Mouse (Mus musculus) adrenal gland, postnatal 10 days (tissue): ENCODE results near the gene Fndc4. TPM values are rescaled to one million over a fixed set of nuclear protein-coding genes. Genes with fewer than 3 reads are reported as not detected.

Experiments used
- DNase-seq: peaks from one replicate; pipeline ENCODE4 v3.0.0; 2021; ENCODE audit warnings: mixed read lengths
- total RNA-seq, 2 experiments: library from RNA; stranded (reverse); gene quantifications; 2 replicates each; pipeline ENCODE4 v1.2.3; 2021

Fndc4 gene
- total RNA-seq, 2 experiments from 2014 or later: 6.8 to 10.7 TPM

DNA sequence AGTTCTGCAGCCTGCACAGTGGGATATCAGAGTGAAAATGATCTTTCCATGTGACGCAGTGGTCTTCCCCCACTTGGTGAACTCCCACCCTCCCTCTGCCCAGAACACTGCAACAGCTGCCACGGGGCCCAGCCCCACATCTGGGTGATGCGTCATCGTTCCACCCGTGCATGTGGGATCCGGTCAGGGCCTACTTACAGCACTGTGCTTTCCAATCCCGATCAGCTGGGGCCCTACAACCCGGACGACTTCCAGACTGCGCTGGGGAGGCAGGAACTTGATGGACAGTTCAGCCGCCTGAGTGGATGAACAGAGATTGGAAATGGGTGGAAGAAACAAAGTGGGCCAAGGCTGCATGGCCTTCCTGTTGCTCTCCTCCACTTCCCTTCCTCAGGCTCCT lies 38.3 kb downstream of the Fndc4 start:
- DNase-seq: no peak

DNA sequence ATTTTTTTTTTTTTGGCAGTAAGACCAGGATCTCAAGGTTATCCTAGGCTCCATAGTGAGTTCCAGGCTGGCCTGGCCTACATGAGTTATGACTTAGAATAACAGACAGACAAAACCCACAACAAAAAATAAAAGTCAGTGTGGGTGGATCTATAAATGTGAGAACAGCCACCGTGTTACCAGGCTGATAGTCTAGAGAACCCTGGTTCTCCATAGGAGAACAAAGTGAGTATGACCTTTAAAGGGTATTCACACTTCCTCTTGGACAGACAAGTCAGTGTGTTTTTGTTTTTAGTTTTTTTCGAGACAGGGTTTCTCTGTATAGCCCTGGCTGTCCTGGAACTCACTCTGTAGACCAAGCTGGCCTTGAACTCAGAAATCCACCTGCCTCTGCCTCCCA lies 39.9 kb downstream of the Fndc4 start:
- no peak for DNase-seq

DNA sequence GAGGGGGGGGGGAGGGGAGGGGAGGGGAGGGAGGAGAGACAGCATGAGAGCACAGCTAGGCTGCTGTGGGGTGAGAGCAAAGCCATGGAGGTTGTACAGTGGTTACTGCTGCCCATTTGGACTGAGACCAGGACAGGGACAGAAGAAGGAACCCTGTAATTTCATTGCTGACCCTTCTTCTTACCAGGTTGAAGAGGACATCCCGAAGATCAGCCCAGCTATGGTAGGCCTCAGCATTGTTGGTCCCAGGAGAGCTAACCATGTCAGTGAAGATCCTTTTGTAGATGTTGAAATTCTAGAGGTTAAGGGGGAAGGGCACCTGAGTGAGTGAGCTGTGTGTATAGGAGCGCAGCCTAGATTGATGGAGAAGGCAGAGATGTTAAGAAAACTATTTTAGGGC lies 40.5 kb downstream of the Fndc4 start:
- DNase-seq: no peak

DNA sequence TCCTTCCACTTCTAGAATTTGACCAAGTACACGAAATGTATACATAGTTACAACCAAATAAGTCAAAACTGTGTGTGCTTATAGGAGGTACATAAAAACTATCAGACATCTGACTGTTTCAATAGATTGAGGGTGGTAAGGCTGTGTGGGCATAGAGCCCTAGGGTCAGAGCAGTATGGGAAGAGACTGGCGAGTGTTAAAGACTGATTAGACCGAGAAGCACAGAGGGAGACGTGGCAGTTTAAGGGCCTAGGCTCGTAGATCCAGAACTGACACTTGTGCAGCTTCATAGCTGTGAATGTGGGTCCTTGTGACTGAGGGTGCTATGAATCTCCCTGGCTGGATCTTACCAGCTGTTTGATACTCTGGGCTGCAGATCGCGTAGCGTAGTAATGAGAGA lies 41.0 kb downstream of the Fndc4 start:
- DNase-seq: no peak

DNA sequence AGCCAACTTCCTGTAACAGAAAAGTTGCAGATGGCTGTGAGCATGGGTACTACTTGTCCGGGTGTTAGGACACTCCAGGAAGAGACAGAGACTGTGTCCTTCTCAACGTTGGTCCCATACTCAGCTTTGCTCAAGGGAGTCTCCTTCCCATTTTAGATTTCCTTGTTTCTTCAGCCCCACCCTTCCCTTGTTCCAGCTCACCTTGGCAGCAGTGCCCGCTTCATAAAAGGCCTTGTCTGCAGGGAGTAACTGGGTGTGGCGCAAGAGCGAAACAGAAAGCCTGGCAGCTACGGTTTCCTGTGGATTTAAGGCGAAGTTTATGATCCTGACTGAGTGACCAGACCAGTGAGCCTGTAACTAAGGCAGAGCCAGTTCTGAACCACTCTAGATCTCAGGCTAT lies 41.4 kb downstream of the Fndc4 start:
- DNase-seq: peak; percentile 68

DNA sequence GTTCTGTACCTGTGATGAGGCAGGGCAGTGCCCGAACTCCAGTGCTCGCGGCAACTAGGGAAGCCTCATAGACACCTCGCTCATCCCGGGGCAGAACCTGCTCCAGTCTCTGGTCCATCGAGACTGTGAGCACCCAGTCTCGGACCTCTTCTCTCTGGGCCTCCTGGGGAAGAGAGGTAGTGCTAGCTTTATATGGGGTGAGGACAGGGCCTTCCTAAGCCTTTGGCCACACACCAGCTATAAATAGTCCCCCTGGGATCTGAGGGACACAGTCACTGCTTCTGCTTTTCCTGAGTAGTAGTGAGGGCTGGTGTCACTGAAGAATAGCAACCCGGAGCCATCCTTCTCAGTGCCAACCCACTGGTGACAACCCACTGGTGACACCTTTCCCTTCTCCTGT lies 42.1 kb downstream of the Fndc4 start:
- DNase-seq: no peak

DNA sequence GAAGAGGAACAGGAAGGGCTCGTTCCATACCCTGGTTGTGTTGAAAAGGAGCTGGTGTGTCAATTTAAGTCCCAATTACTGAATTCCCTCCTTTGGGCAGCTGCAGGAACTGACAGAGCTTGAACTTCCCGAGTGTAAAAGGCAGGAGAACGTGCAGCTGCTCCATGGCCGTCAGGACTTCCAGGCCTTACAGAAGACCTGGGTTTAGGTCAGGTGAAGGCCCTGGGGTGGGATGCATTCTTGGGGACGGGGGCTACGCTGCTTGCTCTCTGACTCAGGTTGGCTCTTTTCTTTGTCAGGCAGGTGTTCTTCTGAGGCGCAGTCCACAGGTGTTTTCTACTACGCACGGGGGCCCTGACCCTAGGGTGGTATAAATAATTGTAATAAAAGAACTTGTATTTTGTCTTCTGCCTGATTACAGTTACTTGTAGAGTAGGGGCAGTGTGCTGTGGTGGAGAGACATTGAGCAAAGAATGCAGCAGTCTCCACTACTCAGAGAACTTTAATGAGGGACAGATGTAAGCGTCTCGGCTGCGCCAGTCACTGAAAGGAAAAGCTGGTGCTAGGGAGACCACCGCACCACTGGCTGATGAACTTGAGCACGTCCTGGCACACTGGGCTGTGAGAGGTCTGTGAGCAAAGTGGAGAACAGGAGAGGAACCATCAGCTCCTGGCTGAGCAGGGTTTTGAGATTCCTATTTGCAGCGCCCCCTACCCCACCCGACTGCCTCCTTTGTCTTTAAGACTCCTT lies 42.9 kb downstream of the Fndc4 start:
- no peak for DNase-seq

DNA sequence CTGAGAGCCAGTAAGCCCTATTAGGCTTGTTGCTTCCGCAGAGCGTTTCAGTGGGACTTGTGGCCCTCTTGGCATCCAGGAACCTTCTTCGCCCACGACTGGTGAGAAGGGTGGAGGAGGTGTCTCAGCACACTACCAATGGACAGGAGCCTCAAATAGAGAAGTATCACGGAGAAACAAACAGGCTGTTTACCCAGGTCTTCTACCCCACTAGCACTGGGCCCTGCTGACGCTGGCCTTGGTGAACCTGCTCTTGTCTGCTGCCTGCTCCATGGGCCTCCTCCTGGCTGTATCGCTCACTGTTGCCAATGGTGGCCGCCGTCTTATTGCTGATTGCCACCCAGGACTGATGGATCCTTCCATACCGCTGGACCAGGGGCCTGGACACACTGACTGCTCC lies 43.7 kb downstream of the Fndc4 start:
- no peak for DNase-seq

DNA sequence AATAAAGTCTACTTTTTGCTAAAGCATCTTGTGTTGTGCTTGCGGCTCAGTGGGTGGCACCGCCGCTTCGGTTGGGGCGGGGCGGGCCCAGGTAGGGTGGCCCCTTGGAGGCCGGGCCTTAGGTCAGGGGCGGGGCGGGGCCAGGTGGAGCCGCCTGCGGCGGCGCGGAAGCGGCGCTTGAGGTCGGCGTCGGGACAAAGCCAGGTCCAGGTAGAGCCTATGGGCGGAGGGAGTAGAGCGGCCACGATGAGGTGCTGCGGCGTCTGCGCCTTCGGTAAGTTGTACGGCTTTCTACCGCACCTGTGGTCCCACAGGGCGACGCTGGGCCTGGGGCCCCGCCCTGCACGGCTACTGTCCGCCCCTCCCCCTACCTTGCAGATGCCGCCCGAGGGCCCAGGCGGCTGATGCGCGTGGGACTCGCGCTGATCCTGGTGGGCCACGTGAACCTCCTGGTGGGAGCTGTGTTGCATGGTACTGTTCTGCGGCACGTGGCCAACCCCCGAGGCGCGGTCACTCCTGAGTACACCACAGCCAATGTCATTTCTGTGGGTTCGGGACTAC lies 44.3 kb downstream of the Fndc4 start, which contains the start of gene Krtcap3:
Gene Krtcap3, plus strand, starts transcription at position 151 of the 561 bp plus-strand sequence.
- no peak for DNase-seq

DNA sequence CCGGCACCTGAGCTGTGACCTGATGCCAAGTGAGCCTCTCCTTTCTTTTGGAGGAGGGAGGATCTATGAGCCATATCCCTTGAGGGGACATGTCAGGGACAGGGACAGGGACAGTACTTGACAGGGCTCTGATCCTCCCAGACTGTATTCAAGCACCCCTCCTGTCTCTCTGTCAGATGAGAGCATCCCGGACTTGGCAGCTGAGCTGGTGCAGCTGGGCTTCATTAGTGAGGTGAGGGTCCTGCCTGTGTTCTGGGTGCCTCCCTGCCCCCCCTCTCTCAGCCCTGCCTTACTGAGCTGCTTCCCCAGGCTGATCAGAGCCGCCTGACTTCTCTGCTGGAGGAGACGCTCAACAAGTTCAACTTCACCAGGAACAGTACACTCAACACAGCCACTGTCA lies 45.2 kb downstream of the Fndc4 start:
- DNase-seq: no peak

Other genes with a start within 250 kb of the Fndc4 start
- gene Atraid, start 247.8 kb downstream of the Fndc4 start, total RNA-seq: 100 to 1,000 TPM; 123 to 129 TPM
- gene Slc5a6, start 247.2 kb downstream of the Fndc4 start, total RNA-seq: 10 to 100 TPM; 14.1 to 16.0 TPM
- gene Cad, start 241.3 kb downstream of the Fndc4 start, total RNA-seq: 10 to 100 TPM; 29.3 to 41.2 TPM
- not detected for gene Dnajc5g, start 189.8 kb downstream of the Fndc4 start, total RNA-seq
- gene Slc30a3, start 187.8 kb downstream of the Fndc4 start, total RNA-seq: under 1 TPM; 0.60 to 0.76 TPM
- gene Trim54, start 179.4 kb downstream of the Fndc4 start, total RNA-seq: 10 to 100 TPM in 1 of 2 experiments, 1 to 10 TPM in 1; 3.3 to 16.1 TPM
- not detected for gene Ucn, start 157.3 kb downstream of the Fndc4 start, total RNA-seq
- 10 to 100 TPM; 42.3 to 46.1 TPM for gene Mpv17, start 141.8 kb downstream of the Fndc4 start, total RNA-seq
- 1 to 10 TPM; 1.5 to 2.8 TPM for gene Gm29609, start 116.2 kb downstream of the Fndc4 start, total RNA-seq
- gene Gtf3c2, start 115.9 kb downstream of the Fndc4 start, total RNA-seq: 10 to 100 TPM; 46.3 to 64.2 TPM
- gene Snx17, start 102.9 kb downstream of the Fndc4 start, total RNA-seq: 10 to 100 TPM; 79.2 to 90.3 TPM
- 10 to 100 TPM; 38.9 to 48.2 TPM for gene Eif2b4, start 102.7 kb downstream of the Fndc4 start, total RNA-seq
- gene Zfp513, start 93.8 kb downstream of the Fndc4 start, total RNA-seq: 10 to 100 TPM; 23.0 to 23.7 TPM
- gene Ppm1g, start 75.4 kb downstream of the Fndc4 start, total RNA-seq: 100 to 1,000 TPM; 125 to 127 TPM
- gene Nrbp1, start 55.2 kb downstream of the Fndc4 start, total RNA-seq: 10 to 100 TPM; 79.6 to 86.2 TPM
- under 1 TPM in 1 of 2 experiments, not detected in 1; 0.97 TPM for gene Gm9970, start 54.8 kb downstream of the Fndc4 start, total RNA-seq
- gene Krtcap3, start 44.4 kb downstream of the Fndc4 start, total RNA-seq: 1 to 10 TPM; 3.0 to 4.9 TPM
- gene Ift172, start 5.0 kb downstream of the Fndc4 start, total RNA-seq: 10 to 100 TPM; 27.7 to 36.2 TPM
- 10 to 100 TPM; 14.5 to 32.1 TPM for gene Gckr, start 1.4 kb upstream of the Fndc4 start, total RNA-seq
- 10 to 100 TPM; 17.8 to 26.0 TPM for gene Zfp512, start 156.4 kb upstream of the Fndc4 start, total RNA-seq
- gene 4930548H24Rik, start 189.7 kb upstream of the Fndc4 start, total RNA-seq: under 1 TPM; 0.24 to 0.58 TPM
- 10 to 100 TPM; 22.9 to 23.3 TPM for gene Gpn1, start 198.7 kb upstream of the Fndc4 start, total RNA-seq
- 10 to 100 TPM; 27.9 to 28.5 TPM for gene Slc4a1ap, start 230.9 kb upstream of the Fndc4 start, total RNA-seq
- 10 to 100 TPM; 16.0 to 20.9 TPM for gene Supt7l, start 231.7 kb upstream of the Fndc4 start, total RNA-seq